Mouse (Mus musculus): ENCODE data around the gene Tmem145. TPM values are rescaled to one million over a fixed set of nuclear protein-coding genes. Genes with fewer than 3 reads are reported as not detected.

The Tmem145 gene
- polyA plus RNA-seq, 1 experiment from 2014 or later = 7.2 TPM

GRCm38 (mm10) chr7:25274996-25275395 lies 30.9 kb upstream of the Tmem145 start:
- peaks cover 4% of the 10 kb centered on the region; the same call in 1 of the 2 replicates for H3K36me3 ChIP-seq (ENCODE audit: control insufficient read depth, insufficient read depth, low read length)
- no peak overlapping the region for H3K4me2 ChIP-seq
- DNase-seq (ENCODE audit: low spot score, missing footprints) (no peak), ATAC-seq (ENCODE audit: low FRiP score) (no peak)
- H3K27ac ChIP-seq (ENCODE audit: low read depth, low read length) = no peak overlapping the region
- no peak overlapping the region for H3K4me3 ChIP-seq (ENCODE audit: low read depth, low read length)
- H3K9me3 ChIP-seq (ENCODE audit: control insufficient read depth, low read length) = no peaks in the 10 kb centered on the region
- H3K4me1 ChIP-seq (ENCODE audit: control insufficient read depth, insufficient read depth, low read length) = peaks cover 16% of the 10 kb centered on the region
- WGBS = 93% methylated on average over 3 of the region's 3 CpGs
- no peak overlapping the region for H3K9ac ChIP-seq (ENCODE audit: low read length)
- H3K27me3 ChIP-seq (ENCODE audit: control insufficient read depth, insufficient read depth, low read length) = no peaks in the 10 kb centered on the region

DNA sequence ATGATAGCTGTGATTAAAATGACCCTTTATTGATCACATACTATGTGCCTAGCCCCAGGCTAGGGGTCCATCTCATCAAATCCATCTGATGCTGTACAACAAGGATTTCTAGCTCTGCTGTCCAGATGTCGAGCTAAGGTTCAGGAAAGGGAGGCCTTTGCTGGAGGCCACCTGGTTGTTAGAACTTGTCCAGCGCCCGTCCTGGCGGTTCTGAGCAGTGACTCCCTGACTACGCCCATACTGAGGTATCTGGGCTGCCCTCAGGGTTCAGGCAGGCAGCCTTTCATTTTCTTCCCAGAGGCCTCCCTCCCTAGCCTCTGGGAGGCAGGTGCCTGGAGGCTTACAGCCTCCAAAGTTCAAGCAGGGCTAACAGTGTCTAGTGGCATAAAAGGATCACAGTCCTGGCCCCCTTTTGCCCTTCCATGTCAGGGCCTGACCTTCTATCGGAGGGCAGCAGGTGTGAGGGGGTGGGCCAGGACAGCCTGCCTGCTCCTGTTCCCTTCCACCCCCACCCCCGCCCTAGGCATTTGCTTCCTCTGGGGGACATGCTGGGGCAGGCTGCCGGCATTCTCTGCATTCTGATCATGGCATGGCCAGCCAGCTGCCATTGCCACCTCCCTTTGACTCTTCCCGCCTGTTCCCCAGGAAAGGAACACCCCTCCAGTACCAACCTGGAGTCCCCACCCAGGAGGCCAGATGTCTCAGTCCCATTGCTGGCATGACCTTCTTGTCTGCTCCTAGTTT lies 30.2 kb upstream of the Tmem145 start:
- peak; percentile 73 for DNase-seq (ENCODE audit: low spot score, missing footprints)
- peaks cover 23% of the 10 kb centered on the region for H3K4me1 ChIP-seq (ENCODE audit: control insufficient read depth, insufficient read depth, low read length)
- 65% methylated on average over 9 of the region's 9 CpGs for WGBS
- peaks cover 4% of the 10 kb centered on the region; the same call in 1 of the 2 replicates for H3K36me3 ChIP-seq (ENCODE audit: control insufficient read depth, insufficient read depth, low read length)
- no peak for ATAC-seq (ENCODE audit: low FRiP score)
- no peak overlapping the region for H3K4me2 ChIP-seq
- H3K9me3 ChIP-seq (ENCODE audit: control insufficient read depth, low read length) = no peaks in the 10 kb centered on the region
- no peak overlapping the region for H3K4me3 ChIP-seq (ENCODE audit: low read depth, low read length)
- H3K9ac ChIP-seq (ENCODE audit: low read length) = peak overlapping the region; percentile 1; the same call in 1 of the 2 replicates
- no peak overlapping the region for H3K27ac ChIP-seq (ENCODE audit: low read depth, low read length)
- no peaks in the 10 kb centered on the region for H3K27me3 ChIP-seq (ENCODE audit: control insufficient read depth, insufficient read depth, low read length)

- no peak overlapping the region for H3K27ac ChIP-seq (ENCODE audit: low read depth, low read length)
- peak overlapping the region; percentile 86; the same call in 1 of the 2 replicates for H3K9ac ChIP-seq (ENCODE audit: low read length)
- H3K27me3 ChIP-seq (ENCODE audit: control insufficient read depth, insufficient read depth, low read length) = no peaks in the 10 kb centered on the region
- DNase-seq (ENCODE audit: low spot score, missing footprints) = no peak
- H3K4me3 ChIP-seq (ENCODE audit: low read depth, low read length) = no peak overlapping the region
- 0 out of 2 replicates have a peak, but pooled peaks cover 2% of the 10 kb centered on the region for H3K36me3 ChIP-seq (ENCODE audit: control insufficient read depth, insufficient read depth, low read length)
- H3K9me3 ChIP-seq (ENCODE audit: control insufficient read depth, low read length) = no peaks in the 10 kb centered on the region
- 91% methylated on average over 4 of the region's 4 CpGs for WGBS
- ATAC-seq (ENCODE audit: low FRiP score) = no peak
- peaks cover 34% of the 10 kb centered on the region for H3K4me1 ChIP-seq (ENCODE audit: control insufficient read depth, insufficient read depth, low read length)
- H3K4me2 ChIP-seq = no peak overlapping the region
Observed at GRCm38 (mm10) chr7:25277405-25277804, 28.5 kb upstream of the Tmem145 start.

DNA sequence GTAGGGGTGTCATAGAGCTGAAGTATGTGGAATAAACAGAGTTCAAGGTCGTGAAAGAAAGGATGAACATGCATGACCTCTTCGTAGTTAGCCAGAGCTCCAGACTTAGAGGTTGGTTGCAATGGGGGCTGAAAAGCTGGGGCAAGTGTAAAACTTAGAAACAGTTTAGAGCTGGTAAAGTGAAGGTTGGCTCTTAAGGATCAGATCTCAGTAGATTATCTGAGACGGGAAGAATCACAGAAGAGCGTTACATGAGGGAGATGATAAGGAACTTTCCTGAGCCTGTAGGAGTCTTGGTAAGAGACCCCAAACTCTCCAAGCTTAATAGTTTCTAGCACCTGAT lies 27.9 kb upstream of the Tmem145 start:
- H3K9me3 ChIP-seq (ENCODE audit: control insufficient read depth, low read length) = no peaks in the 10 kb centered on the region
- H3K4me1 ChIP-seq (ENCODE audit: control insufficient read depth, insufficient read depth, low read length) = peaks cover 35% of the 10 kb centered on the region
- DNase-seq (ENCODE audit: low spot score, missing footprints) = no peak
- WGBS = 21% methylated on average over 4 of the region's 4 CpGs
- peak overlapping the region; percentile 97 for H3K27ac ChIP-seq (ENCODE audit: low read depth, low read length)
- no peak for ATAC-seq (ENCODE audit: low FRiP score)
- peak overlapping the region; percentile 61 for H3K4me3 ChIP-seq (ENCODE audit: low read depth, low read length)
- no peaks in the 10 kb centered on the region for H3K36me3 ChIP-seq (ENCODE audit: control insufficient read depth, insufficient read depth, low read length)
- peak overlapping the region; percentile 89 for H3K4me2 ChIP-seq
- no peaks in the 10 kb centered on the region for H3K27me3 ChIP-seq (ENCODE audit: control insufficient read depth, insufficient read depth, low read length)
- H3K9ac ChIP-seq (ENCODE audit: low read length) = peak overlapping the region; percentile 86; the same call in 1 of the 2 replicates

DNA sequence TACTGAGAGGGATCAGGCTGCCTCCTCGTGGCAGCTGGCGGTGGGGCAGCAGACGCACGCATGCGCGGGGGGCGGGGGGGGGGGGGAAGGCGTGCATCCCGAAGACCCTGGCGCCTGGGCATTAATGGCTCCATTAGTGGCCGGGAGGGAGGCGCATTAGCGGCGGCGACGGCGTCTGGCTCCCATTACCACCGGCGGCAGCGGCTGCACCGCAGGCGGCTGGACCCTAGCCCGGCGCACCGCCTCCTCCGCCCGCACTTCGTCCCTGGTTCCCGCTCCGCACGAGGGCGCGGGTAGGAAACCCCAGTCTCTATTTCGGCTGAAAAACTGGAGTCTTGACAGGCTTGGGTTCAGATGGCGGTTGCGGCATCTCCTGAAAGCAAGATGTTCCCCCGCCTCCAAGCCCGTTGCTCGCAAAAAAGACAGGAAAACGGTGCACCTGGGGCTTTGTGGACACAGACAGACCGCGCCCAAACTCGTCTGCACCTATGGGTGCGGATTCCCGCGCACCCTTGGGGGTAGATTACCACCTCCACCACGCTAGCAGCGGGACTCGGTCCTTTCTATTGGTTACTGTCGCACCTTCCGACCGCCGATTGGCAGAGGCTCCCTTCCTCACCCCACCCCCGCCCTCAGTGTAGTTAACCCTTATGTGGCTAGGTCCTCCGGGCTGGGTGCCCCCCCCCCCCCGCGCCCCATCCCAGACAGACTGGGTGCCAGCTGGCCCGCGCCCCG lies 27.4 kb upstream of the Tmem145 start:
- 0% methylated on average over 47 of the region's 60 CpGs for WGBS
- H3K9ac ChIP-seq (ENCODE audit: low read length) = peak overlapping the region; percentile 86
- H3K27ac ChIP-seq (ENCODE audit: low read depth, low read length) = peak overlapping the region; percentile 97
- no peaks in the 10 kb centered on the region for H3K9me3 ChIP-seq (ENCODE audit: control insufficient read depth, low read length)
- peak overlapping the region; percentile 61 for H3K4me3 ChIP-seq (ENCODE audit: low read depth, low read length)
- ATAC-seq (ENCODE audit: low FRiP score) (peak; percentile 53), DNase-seq (ENCODE audit: low spot score, missing footprints) (peak; percentile 98)
- no peaks in the 10 kb centered on the region for H3K36me3 ChIP-seq (ENCODE audit: control insufficient read depth, insufficient read depth, low read length)
- peaks cover 40% of the 10 kb centered on the region for H3K4me1 ChIP-seq (ENCODE audit: control insufficient read depth, insufficient read depth, low read length)
- H3K4me2 ChIP-seq = peak overlapping the region; percentile 89
- no peaks in the 10 kb centered on the region for H3K27me3 ChIP-seq (ENCODE audit: control insufficient read depth, insufficient read depth, low read length)

- WGBS = under 1% methylated on average over 45 of the region's 49 CpGs
- peak overlapping the region; percentile 86 for H3K9ac ChIP-seq (ENCODE audit: low read length)
- peak overlapping the region; percentile 89 for H3K4me2 ChIP-seq
- ATAC-seq (ENCODE audit: low FRiP score) (peak; percentile 56), DNase-seq (ENCODE audit: low spot score, missing footprints) (peak; percentile 98)
- no peaks in the 10 kb centered on the region for H3K27me3 ChIP-seq (ENCODE audit: control insufficient read depth, insufficient read depth, low read length)
- no peaks in the 10 kb centered on the region for H3K36me3 ChIP-seq (ENCODE audit: control insufficient read depth, insufficient read depth, low read length)
- H3K27ac ChIP-seq (ENCODE audit: low read depth, low read length) = peak overlapping the region; percentile 97
- no peaks in the 10 kb centered on the region for H3K9me3 ChIP-seq (ENCODE audit: control insufficient read depth, low read length)
- peaks cover 48% of the 10 kb centered on the region for H3K4me1 ChIP-seq (ENCODE audit: control insufficient read depth, insufficient read depth, low read length)
- peak overlapping the region; percentile 61 for H3K4me3 ChIP-seq (ENCODE audit: low read depth, low read length)
Observed at GRCm38 (mm10) chr7:25279076-25279860, 26.6 kb upstream of the Tmem145 start.

- Histone ChIP-seq H3K4me3 (ENCODE audit: low read depth, low read length) (peak overlapping the region; percentile 61), H3K27ac (ENCODE audit: low read depth, low read length) (peak overlapping the region; percentile 97), H3K27me3 (ENCODE audit: control insufficient read depth, insufficient read depth, low read length) (no peaks in the 10 kb centered on the region), H3K9me3 (ENCODE audit: control insufficient read depth, low read length) (no peaks in the 10 kb centered on the region), H3K9ac (ENCODE audit: low read length) (peak overlapping the region; percentile 86), H3K36me3 (ENCODE audit: control insufficient read depth, insufficient read depth, low read length) (peaks cover 2% of the 10 kb centered on the region), H3K4me1 (ENCODE audit: control insufficient read depth, insufficient read depth, low read length) (peaks cover 53% of the 10 kb centered on the region), H3K4me2 (peak overlapping the region; percentile 89)
- peak; percentile 93 for DNase-seq (ENCODE audit: low spot score, missing footprints)
- 2% methylated on average over 6 of the region's 6 CpGs for WGBS
- peak; percentile 3; the same call in 1 of the 2 replicates for ATAC-seq (ENCODE audit: low FRiP score)
Observed at GRCm38 (mm10) chr7:25279861-25280791, 25.8 kb upstream of the Tmem145 start.

DNA sequence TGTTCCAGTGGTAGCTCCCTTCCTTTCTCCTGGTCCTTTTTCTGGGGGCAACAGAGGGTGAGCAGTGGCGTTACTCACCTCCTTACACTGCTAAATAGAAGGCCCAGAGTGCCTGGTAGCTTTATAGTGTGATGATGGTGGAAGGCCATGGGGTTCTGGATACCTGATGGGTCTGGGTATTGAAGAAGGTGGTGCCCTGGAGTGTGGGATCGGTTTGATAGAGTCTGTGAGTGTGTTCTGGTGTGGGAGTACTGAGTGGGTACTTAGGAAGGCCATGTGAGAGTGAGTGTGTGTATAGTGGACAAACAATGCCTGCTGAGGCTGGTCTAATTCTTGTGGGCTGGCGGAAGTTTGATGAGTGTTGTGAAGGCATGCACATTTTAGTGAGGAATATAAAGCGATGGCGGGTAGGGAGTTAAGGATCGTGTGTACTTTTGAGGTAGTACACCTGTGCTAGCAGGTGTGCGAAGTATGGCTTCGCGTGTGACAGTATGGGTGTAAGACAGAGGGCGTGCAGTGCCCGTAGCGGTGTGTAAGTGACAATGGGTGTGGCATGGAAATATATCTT lies 24.7 kb upstream of the Tmem145 start:
- ATAC-seq (ENCODE audit: low FRiP score) = no peak; the same call in 1 of the 2 replicates

More for the DNA sequence above, 24.7 kb upstream of the Tmem145 start:
- no peaks in the 10 kb centered on the region for H3K27me3 ChIP-seq (ENCODE audit: control insufficient read depth, insufficient read depth, low read length)
- H3K4me3 ChIP-seq (ENCODE audit: low read depth, low read length) = peak overlapping the region; percentile 83
- WGBS = 25% methylated on average over 12 of the region's 12 CpGs
- DNase-seq (ENCODE audit: low spot score, missing footprints) = no peak
- peaks cover 8% of the 10 kb centered on the region for H3K36me3 ChIP-seq (ENCODE audit: control insufficient read depth, insufficient read depth, low read length)
- peak overlapping the region; percentile 97 for H3K27ac ChIP-seq (ENCODE audit: low read depth, low read length)
- no peaks in the 10 kb centered on the region for H3K9me3 ChIP-seq (ENCODE audit: control insufficient read depth, low read length)
- H3K4me2 ChIP-seq = peak overlapping the region; percentile 97
- peaks cover 53% of the 10 kb centered on the region for H3K4me1 ChIP-seq (ENCODE audit: control insufficient read depth, insufficient read depth, low read length)
- H3K9ac ChIP-seq (ENCODE audit: low read length) = peak overlapping the region; percentile 52
